Mouse (Mus musculus) neural tube, embryonic 13.5 days (tissue): ENCODE data around the gene Ilk. TPM values are rescaled to one million over a fixed set of nuclear protein-coding genes. Genes with fewer than 3 reads are reported as not detected.

Experiments used
- ATAC-seq: fragments of 200-750 bp; cut with Nextera tagmentation; 2 replicates; pipeline ENCODE4 v1.8.0; 2017; ENCODE audit warnings: low read depth, mild to moderate bottlenecking, moderate TSS enrichment, moderate library complexity
- H3K27ac ChIP-seq: fragments of 300-500 bp; sonication (generic); replicated peaks from 2 replicates; pipeline ENCODE4 v1.5.1; 2015; ENCODE audit warnings: moderate library complexity, mild to moderate bottlenecking, inconsistent platforms
- H3K27me3 ChIP-seq: fragments of 300-500 bp; sonication (generic); 2 replicates; pipeline ENCODE4 v1.6.1; 2015; ENCODE audit warnings: mild to moderate bottlenecking, inconsistent platforms
- H3K36me3 ChIP-seq: fragments of 300-500 bp; sonication (generic); 2 replicates; pipeline ENCODE4 v1.6.1; 2015; ENCODE audit warnings: mild to moderate bottlenecking, inconsistent platforms
- H3K4me1 ChIP-seq: fragments of 300-500 bp; sonication (generic); replicated peaks from 2 replicates; pipeline ENCODE4 v1.6.1; 2015; ENCODE audit warnings: inconsistent platforms
- H3K4me2 ChIP-seq: fragments of 300-500 bp; sonication (generic); 2 replicates; pipeline ENCODE4 v1.6.1; 2015; ENCODE audit warnings: inconsistent platforms, mild to moderate bottlenecking, moderate library complexity
- H3K4me3 ChIP-seq: fragments of 300-500 bp; sonication (generic); 2 replicates; pipeline ENCODE4 v1.5.1; 2015; ENCODE audit warnings: mild to moderate bottlenecking, inconsistent platforms
- H3K9ac ChIP-seq: fragments of 300-500 bp; sonication (generic); 2 replicates; pipeline ENCODE4 v1.6.1; 2015; ENCODE audit warnings: moderate library complexity, mild to moderate bottlenecking, inconsistent platforms
- H3K9me3 ChIP-seq: fragments of 300-500 bp; sonication (generic); 2 replicates; pipeline ENCODE4 v1.6.1; 2016; ENCODE audit warnings: inconsistent platforms
- WGBS: fragments of 180-500 bp; shearing (Covaris S2); methylation state at CpG from one replicate; pipeline ENCODE4 v1.1.7; 2015; 5-methylcytosine and 5-hydroxymethylcytosine counted together
- polyA plus RNA-seq: library from polyadenylated mRNA; unstranded; fragments of >200 nt; fragmentation: Nextera tagmentation; extraction: Ambion mirVana; gene quantifications from 2 replicates; pipeline ENCODE4 v1.2.1, GENCODE M21; 2015

The Ilk gene
- polyA plus RNA-seq, result 215 and 225 TPM in 2 replicates

- WGBS, result under 1% methylated on average over 44 of the region's 62 CpGs
- peak; percentile 96 for ATAC-seq
These were observed at the start of gene Ilk for GRCm38 (mm10) chr7:105736264-105736901. Gene Ilk, plus strand, starts transcription at chr7:105736592.

GRCm38 (mm10) chr7:105690875-105691274 is 45.5 kb upstream of the Ilk start:
- no peaks in the 10 kb centered on the region for H3K27me3 ChIP-seq
- H3K27ac ChIP-seq, result no peak overlapping the region
- H3K4me2 ChIP-seq, result no peak overlapping the region
- WGBS, result 82% methylated on average over 1 of the region's 1 CpGs
- H3K4me3 ChIP-seq, result no peak overlapping the region
- no peaks in the 10 kb centered on the region for H3K9me3 ChIP-seq
- ATAC-seq, result no peak
- H3K4me1 ChIP-seq, result no peaks in the 10 kb centered on the region
- H3K9ac ChIP-seq, result no peak overlapping the region
- H3K36me3 ChIP-seq, result no peaks in the 10 kb centered on the region

More at GRCm38 (mm10) chr7:105736264-105736901, at the start of gene Ilk:
- peaks cover 35% of the 10 kb centered on the region for H3K4me1 ChIP-seq
- peaks cover 54% of the 10 kb centered on the region for H3K36me3 ChIP-seq
- peak within 1 kb of the TSS; percentile 67 for H3K4me3 ChIP-seq
- H3K9ac ChIP-seq, result peak within 1 kb of the TSS; percentile 91
- H3K27ac ChIP-seq, result peak within 1 kb of the TSS; percentile 83
- H3K9me3 ChIP-seq, result no peaks in the 10 kb centered on the region
- H3K27me3 ChIP-seq, result no peaks in the 10 kb centered on the region
- peak within 1 kb of the TSS; percentile 71 for H3K4me2 ChIP-seq

- no peak for ATAC-seq
- no peak overlapping the region for H3K4me2 ChIP-seq
- H3K9me3 ChIP-seq, result no peaks in the 10 kb centered on the region
- no peaks in the 10 kb centered on the region for H3K27me3 ChIP-seq
- H3K9ac ChIP-seq, result no peak overlapping the region
- H3K36me3 ChIP-seq, result no peaks in the 10 kb centered on the region
- no peak overlapping the region for H3K27ac ChIP-seq
- H3K4me3 ChIP-seq, result no peak overlapping the region
- WGBS, result 88% methylated on average over 16 of the region's 16 CpGs
- H3K4me1 ChIP-seq, result no peaks in the 10 kb centered on the region
These were observed 33.2 kb upstream of the Ilk start for GRCm38 (mm10) chr7:105703184-105703583.

GRCm38 (mm10) chr7:105703816-105704215 is 32.6 kb upstream of the Ilk start:
- no peaks in the 10 kb centered on the region for H3K4me1 ChIP-seq
- H3K36me3 ChIP-seq, result no peaks in the 10 kb centered on the region

GRCm38 (mm10) chr7:105708733-105709132 is 27.7 kb upstream of the Ilk start:
- ATAC-seq, result no peak
- Histone ChIP-seq H3K4me3 (no peak overlapping the region), H3K4me1 (no peaks in the 10 kb centered on the region), H3K9ac (no peak overlapping the region), H3K36me3 (no peaks in the 10 kb centered on the region), H3K9me3 (no peaks in the 10 kb centered on the region), H3K27ac (no peak overlapping the region), H3K27me3 (no peaks in the 10 kb centered on the region), H3K4me2 (no peak overlapping the region)
- WGBS, result 94% methylated on average over 5 of the region's 5 CpGs

More at GRCm38 (mm10) chr7:105703816-105704215, 32.6 kb upstream of the Ilk start:
- Histone ChIP-seq H3K9me3 (no peaks in the 10 kb centered on the region), H3K4me2 (no peak overlapping the region), H3K9ac (no peak overlapping the region), H3K27ac (no peak overlapping the region), H3K4me3 (no peak overlapping the region), H3K27me3 (no peaks in the 10 kb centered on the region)
- 95% methylated on average over 4 of the region's 4 CpGs for WGBS
- ATAC-seq, result no peak

- H3K27ac ChIP-seq, result no peak overlapping the region
- H3K36me3 ChIP-seq, result no peaks in the 10 kb centered on the region
- no peaks in the 10 kb centered on the region for H3K27me3 ChIP-seq
- no peak overlapping the region for H3K4me3 ChIP-seq
- no peaks in the 10 kb centered on the region for H3K4me1 ChIP-seq
- no peak overlapping the region for H3K4me2 ChIP-seq
- no peaks in the 10 kb centered on the region for H3K9me3 ChIP-seq
- no peak for ATAC-seq
- WGBS, result 61% methylated on average over 3 of the region's 3 CpGs
- H3K9ac ChIP-seq, result no peak overlapping the region
These were observed 21.0 kb upstream of the Ilk start for GRCm38 (mm10) chr7:105715366-105715765.

GRCm38 (mm10) chr7:105721916-105722315 is 14.5 kb upstream of the Ilk start:
- no peaks in the 10 kb centered on the region for H3K36me3 ChIP-seq
- no peak for ATAC-seq
- H3K9ac ChIP-seq, result no peak overlapping the region
- H3K4me1 ChIP-seq, result 0 out of 2 replicates have a peak, but pooled peaks cover 3% of the 10 kb centered on the region
- H3K27me3 ChIP-seq, result no peaks in the 10 kb centered on the region
- no peak overlapping the region for H3K4me2 ChIP-seq
- H3K4me3 ChIP-seq, result no peak overlapping the region
- WGBS, result 80% methylated on average over 2 of the region's 2 CpGs
- no peak overlapping the region for H3K27ac ChIP-seq
- H3K9me3 ChIP-seq, result no peaks in the 10 kb centered on the region

GRCm38 (mm10) chr7:105726144-105726979 is 10.0 kb upstream of the Ilk start:
- Histone ChIP-seq H3K9ac (0 out of 2 replicates have a peak overlapping the region, but pooled peaks have one; percentile 45), H3K27me3 (no peaks in the 10 kb centered on the region), H3K4me1 (0 out of 2 replicates have a peak, but pooled peaks cover 3% of the 10 kb centered on the region), H3K9me3 (no peaks in the 10 kb centered on the region), H3K36me3 (peaks cover 23% of the 10 kb centered on the region), H3K4me2 (no peak overlapping the region), H3K27ac (peak overlapping the region; percentile 23; the same call in 1 of the 2 replicates), H3K4me3 (no peak overlapping the region)
- WGBS, result 81% methylated on average over 4 of the region's 4 CpGs
- peak; percentile 80 for ATAC-seq

GRCm38 (mm10) chr7:105726980-105727325 is 9.4 kb upstream of the Ilk start:
- Histone ChIP-seq H3K9ac (no peak overlapping the region), H3K4me3 (no peak overlapping the region), H3K4me1 (0 out of 2 replicates have a peak, but pooled peaks cover 3% of the 10 kb centered on the region), H3K36me3 (peaks cover 29% of the 10 kb centered on the region), H3K4me2 (no peak overlapping the region), H3K27ac (peak overlapping the region; percentile 23; the same call in 1 of the 2 replicates), H3K9me3 (no peaks in the 10 kb centered on the region), H3K27me3 (no peaks in the 10 kb centered on the region)
- WGBS, result 91% methylated on average over 4 of the region's 4 CpGs
- no peak for ATAC-seq

- Histone ChIP-seq H3K27ac (no peak overlapping the region), H3K9ac (no peak overlapping the region), H3K9me3 (no peaks in the 10 kb centered on the region), H3K36me3 (peaks cover 48% of the 10 kb centered on the region), H3K4me3 (no peak overlapping the region), H3K4me1 (0 out of 2 replicates have a peak, but pooled peaks cover 3% of the 10 kb centered on the region), H3K4me2 (no peak overlapping the region), H3K27me3 (no peaks in the 10 kb centered on the region)
- WGBS, result 66% methylated on average over 6 of the region's 6 CpGs
- ATAC-seq, result no peak
These were observed 7.5 kb upstream of the Ilk start for GRCm38 (mm10) chr7:105728701-105729428.

- no peaks in the 10 kb centered on the region for H3K9me3 ChIP-seq
- no peak overlapping the region for H3K4me3 ChIP-seq
- H3K27ac ChIP-seq, result no peak overlapping the region
- H3K4me2 ChIP-seq, result no peak overlapping the region
- H3K27me3 ChIP-seq, result no peaks in the 10 kb centered on the region
- H3K9ac ChIP-seq, result 0 out of 2 replicates have a peak overlapping the region, but pooled peaks have one; percentile 17
- no peak for ATAC-seq
- peaks cover 31% of the 10 kb centered on the region for H3K4me1 ChIP-seq
- peaks cover 56% of the 10 kb centered on the region for H3K36me3 ChIP-seq
- WGBS, result 96% methylated on average over 11 of the region's 11 CpGs
These were observed 2.6 kb upstream of the Ilk start for GRCm38 (mm10) chr7:105733836-105734235.
